Mouse (Mus musculus): ENCODE data around the gene Iars2.

GRCm38 (mm10) chr1:185363526-185364182 lies 34.5 kb upstream of the Iars2 start:
- no peak for TF ChIP-seq CTCF (IDR thresholded peaks at IDR 0.05; ENCODE audit: low read depth, low read length)
- no peak for TF ChIP-seq POLR2A (IDR thresholded peaks at IDR 0.05; ENCODE audit: extremely low read depth, insufficient read depth, low read length)
